Mouse (Mus musculus) C2C12 (cell line): ENCODE results near the gene Cgnl1.

Source experiments
- CEBPB ChIP-seq: IDR thresholded peaks from one replicate; pipeline ENCODE4 v1.6.1; 2011; ENCODE audit warnings: low read depth, mild to moderate bottlenecking, control low read depth, moderate library complexity
- CTCF ChIP-seq: IDR thresholded peaks from one replicate; pipeline ENCODE4 v1.5.1; 2011; ENCODE audit not compliant: control insufficient read depth, insufficient read depth, insufficient read length
- FOSL1 ChIP-seq: IDR thresholded peaks from one replicate; pipeline ENCODE4 v1.8.0; 2011; ENCODE audit warnings: mild to moderate bottlenecking, low read length; ENCODE audit not compliant: poor library complexity, insufficient read depth, severe bottlenecking
- MAX ChIP-seq: IDR thresholded peaks from one replicate; pipeline ENCODE4 v1.6.1; 2011; ENCODE audit warnings: mild to moderate bottlenecking, control low read depth
- MYOD1 ChIP-seq: IDR thresholded peaks from one replicate; pipeline ENCODE4 v1.6.1; 2011; ENCODE audit warnings: low read depth; ENCODE audit not compliant: control insufficient read depth, insufficient read length
- MYOG ChIP-seq: IDR thresholded peaks from one replicate; pipeline ENCODE4 v1.6.1; 2011; ENCODE audit not compliant: control insufficient read depth, insufficient read length; ENCODE audit errors: extremely low read depth
- USF1 ChIP-seq: IDR thresholded peaks from one replicate; pipeline ENCODE4 v1.6.1; 2011; ENCODE audit warnings: low read depth, mild to moderate bottlenecking, control low read depth, moderate library complexity

DNA sequence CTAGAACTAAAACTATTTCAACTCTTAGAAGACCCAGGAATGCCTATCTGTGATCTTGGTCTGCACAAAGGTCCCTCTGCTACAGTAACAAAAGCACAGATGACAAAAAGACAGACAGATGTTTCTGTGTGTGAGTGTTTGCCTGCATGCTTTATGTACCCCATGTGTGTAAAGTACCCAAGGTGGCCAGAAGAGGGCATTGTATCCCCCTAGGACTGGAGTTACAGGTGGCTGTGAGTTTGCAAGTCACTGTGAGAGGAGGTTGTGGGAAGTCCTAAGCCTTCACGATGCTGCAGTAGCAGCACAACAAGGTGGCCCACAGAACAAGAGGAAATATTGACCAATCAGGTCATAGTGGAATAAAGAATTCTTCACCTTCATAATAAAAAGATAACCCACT lies 114.2 kb downstream of the Cgnl1 start:
- TF ChIP-seq CTCF (no peak), MAX (no peak), MYOG (no peak), USF1 (no peak), CEBPB (no peak), MYOD1 (no peak), FOSL1 (no peak)
